Mouse (Mus musculus) fat pad, adult 2 months (tissue): ENCODE measurements at regions not wholly inside any gene's neighbourhood (a gene's known extent, or its start where the extent isn't known, plus 50 kb on each side); places are given as distances from the start of the nearest gene placed in this dataset.

Source experiments
- DNase-seq: peaks from one replicate; pipeline ENCODE4 v3.0.0-alpha.2; 2011; ENCODE audit warnings: low read depth, low spot score; ENCODE audit errors: extremely low read depth

DNA sequence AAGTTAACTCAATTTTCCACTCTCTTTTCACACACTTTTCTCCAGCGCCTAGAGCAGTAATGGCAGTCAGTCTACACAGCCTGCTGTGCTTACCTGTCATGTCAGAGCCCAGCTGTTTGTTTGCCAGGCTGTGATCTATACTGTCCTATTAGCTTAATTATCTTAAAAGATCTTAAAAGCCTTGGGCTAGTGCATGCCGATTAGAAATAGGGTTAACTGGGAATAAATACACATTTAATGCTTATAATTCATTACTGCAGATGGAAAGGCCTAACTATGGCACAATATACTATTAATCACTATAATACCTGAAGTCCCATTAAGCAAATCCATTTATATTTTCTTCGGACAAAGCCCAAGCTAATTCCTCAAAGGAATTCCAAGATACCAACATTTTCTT lies 523.6 kb upstream of the Adamts16 start:
- DNase-seq: peak; percentile 92

DNA sequence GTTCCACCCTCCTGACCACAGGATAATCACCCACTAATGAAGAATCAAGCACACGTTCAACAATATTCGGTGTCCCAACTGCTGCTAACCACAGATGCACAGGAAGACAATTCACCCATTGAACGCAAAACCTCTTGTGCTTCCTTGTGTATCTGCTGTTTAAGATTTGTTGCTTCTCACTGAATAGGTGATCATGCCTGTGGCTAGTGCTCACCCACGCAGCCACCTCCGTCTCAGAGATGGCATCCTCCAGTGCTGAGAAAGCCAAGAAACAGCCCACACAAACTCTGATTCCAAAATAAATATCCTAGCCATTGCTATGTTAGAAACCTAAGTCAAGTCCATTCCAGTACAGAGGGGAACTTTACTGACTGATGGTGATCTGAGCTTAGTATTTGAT lies 520.7 kb upstream of the Adamts16 start:
- DNase-seq: peak; percentile 97

- no peak for DNase-seq
Measured at GRCm38 (mm10) chr13:71359112-71359511, 517.5 kb upstream of the Adamts16 start.

GRCm38 (mm10) chr13:71350787-71351186 lies 509.2 kb upstream of the Adamts16 start:
- DNase-seq: no peak

GRCm38 (mm10) chr13:71342921-71343320 lies 501.3 kb upstream of the Adamts16 start:
- no peak for DNase-seq

DNA sequence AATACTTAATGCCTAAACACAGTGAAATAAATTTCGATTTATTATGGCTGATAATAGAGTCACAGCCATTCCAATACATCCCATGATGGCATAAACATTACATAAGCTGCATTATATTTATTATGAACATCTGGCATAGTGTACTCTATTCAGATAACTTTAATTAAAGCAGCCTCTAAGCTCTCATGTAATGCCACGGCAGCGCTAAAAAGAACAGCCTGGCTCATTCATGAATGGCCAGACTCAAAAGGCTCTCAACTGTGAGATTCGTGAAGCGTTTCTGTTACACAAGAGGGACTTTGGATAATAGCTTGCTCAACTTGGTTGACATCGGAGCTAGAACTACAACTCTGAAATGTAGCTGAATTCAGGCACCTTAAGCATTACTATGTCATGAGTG lies 497.1 kb upstream of the Adamts16 start:
- DNase-seq: no peak

GRCm38 (mm10) chr13:71334925-71335324 lies 493.3 kb upstream of the Adamts16 start:
- DNase-seq: no peak

GRCm38 (mm10) chr13:71333146-71333545 lies 491.5 kb upstream of the Adamts16 start:
- no peak for DNase-seq

DNA sequence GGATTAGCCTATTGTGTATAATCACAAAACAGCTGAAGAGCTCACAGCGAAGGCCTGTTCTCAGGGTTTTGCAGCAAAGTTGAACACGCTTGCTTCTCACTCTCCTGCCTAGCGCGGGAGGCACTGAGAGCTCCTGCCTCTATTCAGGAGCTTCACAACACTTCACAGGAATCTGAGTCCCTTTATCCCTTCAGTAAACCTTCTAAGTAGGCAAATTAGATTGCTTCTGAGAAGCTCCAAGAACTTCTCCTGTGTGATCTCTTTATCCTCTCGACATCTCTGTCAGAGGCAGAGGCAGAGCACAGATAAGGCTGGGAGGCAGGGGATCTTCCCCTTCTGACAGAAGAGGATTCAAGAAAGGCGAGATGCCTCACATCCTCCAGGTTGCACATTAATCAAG lies 488.7 kb upstream of the Adamts16 start:
- no peak for DNase-seq

- DNase-seq: no peak
Measured at GRCm38 (mm10) chr13:71327802-71328753, 486.5 kb upstream of the Adamts16 start.

DNA sequence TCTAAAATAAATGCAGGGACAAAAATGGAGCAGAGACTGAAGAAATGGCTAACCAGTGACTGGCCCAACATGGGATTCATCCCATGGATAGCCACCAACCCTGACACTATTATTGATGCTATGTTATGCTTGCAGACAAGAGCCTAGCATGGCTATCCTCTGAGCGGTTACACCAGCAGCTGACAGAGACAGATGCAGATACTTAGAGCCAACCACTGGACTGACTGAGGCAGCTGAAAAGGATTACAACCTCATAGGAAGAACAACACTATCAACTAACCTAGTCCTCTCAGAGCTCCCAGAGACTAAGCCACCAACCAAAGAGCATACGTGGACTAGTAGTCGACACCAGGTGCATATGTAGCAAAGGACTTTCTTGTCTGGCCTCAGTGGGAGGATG lies 478.9 kb upstream of the Adamts16 start:
- no peak for DNase-seq

- DNase-seq: no peak
Measured at GRCm38 (mm10) chr13:71303956-71304355, 462.3 kb upstream of the Adamts16 start.

GRCm38 (mm10) chr13:71275991-71276390 lies 434.4 kb upstream of the Adamts16 start:
- no peak for DNase-seq

DNA sequence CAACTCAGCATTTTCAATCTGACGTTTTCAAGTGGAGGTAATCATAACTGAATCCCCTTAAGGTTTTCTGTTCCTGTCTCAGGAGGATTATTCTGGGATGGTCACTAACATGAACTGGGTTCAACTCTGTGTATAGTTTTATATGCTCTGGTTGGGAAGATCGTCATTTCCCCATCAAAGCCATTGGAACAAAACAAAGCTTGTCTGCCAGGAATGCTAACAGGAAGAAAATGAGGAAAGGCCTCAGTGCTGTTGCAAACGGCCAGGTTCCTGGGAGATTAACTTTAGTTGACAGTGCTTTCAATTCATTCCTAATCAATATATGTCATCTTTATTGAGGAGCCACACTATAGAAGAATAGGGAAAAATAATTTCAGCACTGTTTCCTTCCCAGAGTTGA lies 432.5 kb upstream of the Adamts16 start:
- peak; percentile 67 for DNase-seq

- peak; percentile 93 for DNase-seq
Measured at GRCm38 (mm10) chr13:71273485-71273884, 431.9 kb upstream of the Adamts16 start.

- peak; percentile 82 for DNase-seq
Measured at GRCm38 (mm10) chr13:71273067-71273466, 431.5 kb upstream of the Adamts16 start.

DNA sequence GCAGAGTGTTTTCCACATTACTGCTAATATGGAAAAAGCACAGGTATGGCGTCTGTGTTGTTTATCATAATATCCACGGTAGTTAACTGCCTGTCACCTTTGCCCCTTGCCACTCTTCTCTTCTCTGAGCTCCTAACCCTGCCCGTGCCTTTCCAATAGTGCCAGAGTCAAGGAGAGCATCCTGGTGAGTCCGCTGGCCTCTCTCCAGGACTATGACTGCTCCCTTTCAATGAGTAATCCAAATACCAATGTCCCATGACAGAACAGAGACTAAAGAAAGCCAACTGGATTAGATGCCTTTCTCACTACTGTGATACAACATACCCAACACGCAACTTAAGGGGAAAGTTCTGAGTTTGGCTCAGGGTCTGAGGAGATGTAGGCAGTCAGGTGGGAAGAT lies 430.8 kb upstream of the Adamts16 start:
- no peak for DNase-seq

DNA sequence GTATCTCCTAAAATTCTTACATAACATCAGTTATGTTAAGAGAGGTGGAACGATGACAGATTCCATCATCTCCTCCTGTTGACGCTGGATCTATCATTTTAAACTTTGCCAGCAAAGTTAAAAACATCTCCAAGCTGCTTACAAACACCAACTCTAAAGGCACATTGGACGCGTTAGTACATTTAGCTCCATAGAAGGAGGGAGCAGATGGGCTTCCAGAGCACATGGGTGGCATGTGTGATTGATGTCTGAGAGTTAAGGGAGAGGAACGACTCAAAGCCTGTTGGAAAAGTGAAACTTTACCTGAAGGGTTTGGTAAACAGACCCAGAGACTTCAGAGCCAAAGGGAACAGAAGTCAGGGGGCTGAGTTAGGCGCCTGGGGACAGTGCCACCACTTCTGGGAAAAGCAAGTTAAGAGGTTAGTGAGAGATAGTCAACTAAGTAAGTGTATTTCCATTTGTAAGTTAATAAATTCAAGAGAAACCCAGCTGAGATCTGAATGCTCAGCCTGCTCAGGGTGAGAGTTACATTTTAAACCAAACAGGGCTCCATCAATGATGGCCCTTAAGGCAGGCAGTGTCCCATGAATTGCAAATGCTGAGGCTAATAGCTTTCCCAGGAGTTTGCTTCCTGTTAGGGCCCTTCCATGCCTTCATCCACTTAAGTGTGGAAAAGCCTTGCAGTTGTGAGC lies 430.3 kb upstream of the Adamts16 start:
- DNase-seq: no peak

DNA sequence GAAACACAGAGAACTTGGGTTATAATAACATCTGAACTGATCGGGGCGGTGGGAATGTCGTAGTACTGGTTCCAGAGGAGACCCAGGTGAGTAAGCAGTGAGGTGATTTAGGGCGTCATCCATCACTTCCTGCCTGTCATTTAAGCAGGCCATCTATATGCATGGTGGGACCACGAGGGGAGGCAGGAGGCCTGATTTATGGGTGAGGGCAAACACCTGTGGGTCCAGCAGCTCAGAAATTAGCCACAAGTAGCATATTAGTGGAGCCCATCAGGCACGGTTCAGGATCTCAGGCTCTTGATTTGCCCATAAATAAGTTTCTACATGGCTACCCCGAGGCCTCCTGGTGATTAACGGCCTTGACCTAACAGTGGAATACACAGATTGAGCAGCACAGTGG lies 428.8 kb upstream of the Adamts16 start:
- DNase-seq: no peak

DNA sequence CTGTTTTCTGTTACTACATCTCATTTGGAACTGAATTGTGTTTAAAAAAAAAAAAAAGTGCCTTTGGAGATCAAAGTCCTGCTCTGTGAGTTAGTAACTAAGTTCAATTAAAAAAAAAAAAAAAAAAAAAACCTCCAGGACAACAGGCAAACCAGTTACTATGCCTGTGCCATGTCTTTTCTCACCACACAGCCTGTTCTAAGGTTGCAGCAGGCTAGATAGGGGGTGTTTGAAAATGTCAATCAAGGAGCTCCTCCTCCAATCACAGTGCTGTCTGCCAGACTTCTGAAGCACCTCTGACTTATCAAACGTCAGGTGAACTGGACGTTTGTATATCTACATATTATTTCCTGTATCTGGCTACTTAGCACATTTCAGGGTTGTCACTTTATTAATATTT lies 427.9 kb upstream of the Adamts16 start:
- DNase-seq: no peak

- DNase-seq: no peak
Measured at GRCm38 (mm10) chr13:71263315-71263878, 421.8 kb upstream of the Adamts16 start.
